Mouse (Mus musculus): ENCODE measurements around the gene Zswim5. TPM values are rescaled to one million over a fixed set of nuclear protein-coding genes. Genes with fewer than 3 reads are reported as not detected.

The Zswim5 gene
- polyA plus RNA-seq, 1 experiment = 14.7 TPM

DNA sequence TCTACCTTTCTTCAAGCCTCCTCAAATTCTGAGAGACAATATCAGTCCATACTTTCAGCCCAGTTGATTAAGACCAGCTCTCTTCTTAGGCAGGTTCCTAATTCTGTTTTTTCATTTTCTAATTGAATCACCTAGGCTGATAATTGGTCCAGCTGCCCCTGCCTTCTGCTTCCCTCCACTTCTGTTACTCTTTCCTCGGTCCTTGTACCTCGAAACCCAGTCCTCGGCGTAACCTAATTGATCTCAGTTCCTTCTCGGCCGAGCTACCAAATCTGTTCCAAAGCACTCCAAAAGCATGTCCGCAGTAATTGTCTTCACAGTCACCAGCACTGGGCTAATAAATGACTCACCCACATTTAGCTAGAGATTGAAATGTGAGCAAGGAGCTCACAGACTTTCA is 77.8 kb downstream of the Zswim5 start:
- no peak for TF ChIP-seq CTCF (IDR thresholded peaks at IDR 0.05; ENCODE audit: extremely low read depth, insufficient read length, insufficient replicate concordance, low read depth, low read length)
- no peak for TF ChIP-seq POLR2A (IDR thresholded peaks at IDR 0.05; ENCODE audit: low read depth, low read length)
- 87% methylated on average over 7 of the region's 7 CpGs for WGBS
- Histone ChIP-seq H3K27ac (ENCODE audit: insufficient read depth, low read depth, low read length) (no peak overlapping the region), H3K4me3 (ENCODE audit: low read depth, low read length) (no peak overlapping the region), H3K27me3 (ENCODE audit: control insufficient read depth, insufficient read depth, low read length) (no peaks in the 10 kb centered on the region), H3K36me3 (ENCODE audit: control insufficient read depth, insufficient read depth, low read length) (no peaks in the 10 kb centered on the region), H3K4me1 (ENCODE audit: control insufficient read depth, insufficient read depth, insufficient read length, low read length) (no peaks in the 10 kb centered on the region)

GRCm38 (mm10) chr4:116976503-116976902 is 99.3 kb downstream of the Zswim5 start:
- H3K36me3 ChIP-seq (ENCODE audit: control insufficient read depth, insufficient read depth, low read length) = peaks cover 26% of the 10 kb centered on the region
- TF ChIP-seq CTCF (IDR thresholded peaks at IDR 0.05; ENCODE audit: extremely low read depth, insufficient read length, insufficient replicate concordance, low read depth, low read length) (no peak), POLR2A (IDR thresholded peaks at IDR 0.05; ENCODE audit: low read depth, low read length) (no peak)
- no peak overlapping the region for H3K4me3 ChIP-seq (ENCODE audit: low read depth, low read length)
- no peak overlapping the region for H3K27ac ChIP-seq (ENCODE audit: insufficient read depth, low read depth, low read length)
- WGBS = 59% methylated on average over 2 of the region's 2 CpGs
- no peaks in the 10 kb centered on the region for H3K4me1 ChIP-seq (ENCODE audit: control insufficient read depth, insufficient read depth, insufficient read length, low read length)
- H3K27me3 ChIP-seq (ENCODE audit: control insufficient read depth, insufficient read depth, low read length) = no peaks in the 10 kb centered on the region

GRCm38 (mm10) chr4:116985681-116986080 is 108.5 kb downstream of the Zswim5 start:
- no peaks in the 10 kb centered on the region for H3K27me3 ChIP-seq (ENCODE audit: control insufficient read depth, insufficient read depth, low read length)
- peaks cover 13% of the 10 kb centered on the region for H3K36me3 ChIP-seq (ENCODE audit: control insufficient read depth, insufficient read depth, low read length)
- TF ChIP-seq CTCF (IDR thresholded peaks at IDR 0.05; ENCODE audit: extremely low read depth, insufficient read length, insufficient replicate concordance, low read depth, low read length) (no peak), POLR2A (IDR thresholded peaks at IDR 0.05; ENCODE audit: low read depth, low read length) (no peak)
- WGBS = 78% methylated on average over 7 of the region's 7 CpGs
- no peak overlapping the region for H3K4me3 ChIP-seq (ENCODE audit: low read depth, low read length)
- H3K27ac ChIP-seq (ENCODE audit: insufficient read depth, low read depth, low read length) = no peak overlapping the region
- no peaks in the 10 kb centered on the region for H3K4me1 ChIP-seq (ENCODE audit: control insufficient read depth, insufficient read depth, insufficient read length, low read length)

DNA sequence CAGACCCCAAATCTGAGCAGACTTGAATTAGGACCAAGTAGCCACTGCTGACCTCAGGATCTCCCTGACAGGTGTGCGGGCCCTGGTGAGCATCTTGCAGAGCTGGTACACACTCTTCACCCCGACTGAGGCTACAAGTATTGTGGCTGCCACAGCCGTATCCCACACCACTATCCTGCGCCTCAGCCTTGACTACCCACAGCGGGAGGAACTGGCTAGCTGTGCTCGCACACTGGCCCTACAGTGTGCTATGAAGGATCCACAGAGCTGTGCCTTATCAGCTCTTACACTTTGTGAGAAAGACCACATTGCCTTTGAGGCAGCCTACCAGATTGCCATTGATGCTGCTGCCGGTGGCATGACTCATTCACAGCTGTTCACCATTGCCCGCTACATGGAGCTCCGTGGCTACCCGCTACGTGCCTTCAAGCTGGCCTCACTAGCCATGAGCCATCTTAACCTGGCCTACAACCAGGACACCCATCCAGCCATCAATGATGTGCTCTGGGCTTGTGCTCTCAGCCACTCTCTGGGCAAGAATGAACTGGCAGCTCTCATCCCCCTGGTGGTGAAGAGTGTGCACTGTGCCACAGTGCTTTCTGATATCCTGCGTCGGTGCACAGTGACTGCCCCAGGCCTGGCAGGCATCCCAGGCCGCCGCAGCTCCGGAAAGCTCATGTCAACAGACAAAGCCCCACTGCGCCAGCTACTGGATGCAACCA is 109.4 kb downstream of the Zswim5 start:
- Histone ChIP-seq H3K27me3 (ENCODE audit: control insufficient read depth, insufficient read depth, low read length) (no peaks in the 10 kb centered on the region), H3K4me1 (ENCODE audit: control insufficient read depth, insufficient read depth, insufficient read length, low read length) (no peaks in the 10 kb centered on the region), H3K36me3 (ENCODE audit: control insufficient read depth, insufficient read depth, low read length) (peaks cover 11% of the 10 kb centered on the region), H3K27ac (ENCODE audit: insufficient read depth, low read depth, low read length) (no peak overlapping the region), H3K4me3 (ENCODE audit: low read depth, low read length) (no peak overlapping the region)
- TF ChIP-seq POLR2A (IDR thresholded peaks at IDR 0.05; ENCODE audit: low read depth, low read length) = no peak
- peak; percentile 61; the same call in 1 of the 2 replicates for TF ChIP-seq CTCF (IDR thresholded peaks at IDR 0.05; ENCODE audit: extremely low read depth, insufficient read length, insufficient replicate concordance, low read depth, low read length)
- WGBS = 58% methylated on average over 17 of the region's 17 CpGs

DNA sequence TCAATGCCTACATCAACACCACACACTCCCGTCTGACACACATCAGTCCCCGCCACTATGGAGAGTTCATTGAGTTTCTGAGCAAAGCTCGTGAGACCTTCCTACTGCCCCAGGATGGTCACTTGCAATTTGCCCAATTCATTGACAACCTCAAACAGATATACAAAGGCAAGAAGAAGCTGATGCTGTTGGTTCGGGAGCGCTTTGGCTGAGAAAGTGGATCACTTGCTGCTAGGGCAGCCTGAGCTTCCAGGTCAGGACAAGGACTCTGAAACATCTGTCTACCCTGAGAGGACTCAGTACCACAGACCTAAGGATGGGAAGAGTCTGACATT is 109.9 kb downstream of the Zswim5 start:
- WGBS = 61% methylated on average over 5 of the region's 5 CpGs
- Histone ChIP-seq H3K4me1 (ENCODE audit: control insufficient read depth, insufficient read depth, insufficient read length, low read length) (no peaks in the 10 kb centered on the region), H3K27ac (ENCODE audit: insufficient read depth, low read depth, low read length) (no peak overlapping the region), H3K36me3 (ENCODE audit: control insufficient read depth, insufficient read depth, low read length) (peaks cover 11% of the 10 kb centered on the region), H3K4me3 (ENCODE audit: low read depth, low read length) (no peak overlapping the region), H3K27me3 (ENCODE audit: control insufficient read depth, insufficient read depth, low read length) (no peaks in the 10 kb centered on the region)
- TF ChIP-seq POLR2A (IDR thresholded peaks at IDR 0.05; ENCODE audit: low read depth, low read length) (no peak), CTCF (IDR thresholded peaks at IDR 0.05; ENCODE audit: extremely low read depth, insufficient read length, insufficient replicate concordance, low read depth, low read length) (no peak)

DNA sequence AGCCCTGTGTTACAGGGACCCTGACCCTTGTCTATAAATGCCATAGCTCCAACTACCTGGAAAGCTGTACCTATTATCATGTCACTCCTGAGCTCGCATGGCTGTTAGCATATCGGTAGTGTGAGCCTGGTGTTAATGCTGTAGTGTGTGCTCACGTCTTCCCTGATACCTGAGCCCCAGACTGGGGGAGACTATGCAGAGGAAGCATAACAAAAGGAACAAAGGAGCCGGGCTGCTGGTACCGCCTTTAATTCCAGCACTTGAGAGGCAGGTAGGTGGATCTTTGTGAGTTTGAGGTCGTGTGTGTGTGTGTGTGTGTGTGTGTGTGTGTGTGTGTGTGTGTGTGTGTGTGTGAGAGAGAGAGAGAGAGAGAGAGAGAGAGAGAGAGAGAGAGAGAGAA is 112.6 kb downstream of the Zswim5 start:
- no peak overlapping the region for H3K27ac ChIP-seq (ENCODE audit: insufficient read depth, low read depth, low read length)
- H3K4me3 ChIP-seq (ENCODE audit: low read depth, low read length) = no peak overlapping the region
- H3K4me1 ChIP-seq (ENCODE audit: control insufficient read depth, insufficient read depth, insufficient read length, low read length) = peaks cover 5% of the 10 kb centered on the region
- peaks cover 8% of the 10 kb centered on the region for H3K36me3 ChIP-seq (ENCODE audit: control insufficient read depth, insufficient read depth, low read length)
- WGBS = 79% methylated on average over 6 of the region's 6 CpGs
- H3K27me3 ChIP-seq (ENCODE audit: control insufficient read depth, insufficient read depth, low read length) = no peaks in the 10 kb centered on the region
- no peak for TF ChIP-seq CTCF (IDR thresholded peaks at IDR 0.05; ENCODE audit: extremely low read depth, insufficient read length, insufficient replicate concordance, low read depth, low read length)
- no peak for TF ChIP-seq POLR2A (IDR thresholded peaks at IDR 0.05; ENCODE audit: low read depth, low read length)

DNA sequence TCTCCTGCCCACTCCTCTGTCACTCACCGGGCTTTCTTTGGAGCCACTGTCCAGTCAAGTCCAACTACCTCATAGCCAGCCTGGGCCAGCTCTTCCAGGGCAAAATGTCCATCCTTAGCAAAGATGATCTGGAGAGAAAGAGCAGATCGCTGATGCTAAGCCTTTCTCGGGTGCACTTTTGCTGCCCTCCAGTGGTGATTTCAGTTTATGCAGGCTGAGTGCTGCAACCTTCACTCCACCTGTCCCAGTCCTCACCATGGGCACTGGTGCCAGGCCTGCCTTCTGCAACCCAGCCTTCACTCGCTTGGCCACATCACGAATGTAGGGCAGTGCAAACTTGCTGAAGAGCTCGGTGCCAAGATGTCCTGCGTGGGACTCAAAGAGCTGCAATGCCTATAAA is 114.2 kb downstream of the Zswim5 start:
- Histone ChIP-seq H3K27me3 (ENCODE audit: control insufficient read depth, insufficient read depth, low read length) (no peaks in the 10 kb centered on the region), H3K4me3 (ENCODE audit: low read depth, low read length) (no peak overlapping the region), H3K36me3 (ENCODE audit: control insufficient read depth, insufficient read depth, low read length) (peaks cover 8% of the 10 kb centered on the region), H3K4me1 (ENCODE audit: control insufficient read depth, insufficient read depth, insufficient read length, low read length) (peaks cover 8% of the 10 kb centered on the region), H3K27ac (ENCODE audit: insufficient read depth, low read depth, low read length) (no peak overlapping the region)
- 8% methylated on average over 7 of the region's 7 CpGs for WGBS
- TF ChIP-seq CTCF (IDR thresholded peaks at IDR 0.05; ENCODE audit: extremely low read depth, insufficient read length, insufficient replicate concordance, low read depth, low read length) (peak; percentile 81; the same call in 1 of the 2 replicates), POLR2A (IDR thresholded peaks at IDR 0.05; ENCODE audit: low read depth, low read length) (no peak)
